Comparison of ENCODE assay signal across 12 mouse cellular contexts in genomic region chr2:52873276-52874063, GRCm38 (mm10). TPM values are rescaled to one million over a fixed set of nuclear protein-coding genes. Genes with fewer than 3 reads are reported as not detected.
DNase-seq lines count a peak whose midpoint lies in the region; ATAC-seq and TF ChIP-seq lines count a peak whose summit lies in the region.
"Had no signal": no experiment of that assay in that cellular context is flagged by ENCODE, and none has a peak within 500 bp of the region (broad histone marks: within the 10 kb centered on the region; RNA-seq: fewer than 3 reads in every experiment).

No protein-coding gene starts in this region.

- no peak overlapping the region for H3K9ac ChIP-seq in lung, embryonic 16.5 days (ENCODE audit: low read length)
- H3K9ac ChIP-seq in midbrain, embryonic 16.5 days (ENCODE audit: low read depth, low read length) = peak overlapping the region; percentile 38; the same call in 1 of the 2 replicates
- H3K9ac ChIP-seq: liver, embryonic 12.5 days had no signal

- peak; percentile 54 for ATAC-seq in lung, embryonic 16.5 days (ENCODE audit: low read depth)
- ATAC-seq in midbrain, embryonic 16.5 days = peak; percentile 27; the same call in 1 of the 2 replicates
- ATAC-seq: liver, embryonic 12.5 days had no signal

- H3K27ac ChIP-seq in lung, embryonic 16.5 days (ENCODE audit: low read length) = no peak overlapping the region
- no peak overlapping the region for H3K27ac ChIP-seq in layer of hippocampus, adult 2 months
- H3K27ac ChIP-seq in midbrain, embryonic 16.5 days (ENCODE audit: low read length) = peak overlapping the region; percentile 7; the same call in 1 of the 2 replicates
- H3K27ac ChIP-seq: liver, embryonic 12.5 days had no signal

- peak; percentile 21 for DNase-seq in embryo, embryonic 11 days
- no peak for DNase-seq in embryo, embryonic 10.5 days (ENCODE audit: low spot score)
- no peak for DNase-seq in lung, adult 2 months
- DNase-seq in layer of hippocampus, adult 2 months (ENCODE audit: low spot score in 2 of 2) = peak; percentile 36 to 59
- DNase-seq in testis, postnatal 10 days (ENCODE audit: low spot score) = no peak
- no peak for DNase-seq in ovary, postnatal 36 days (ENCODE audit: low spot score)
- DNase-seq: cerebellum, adult 11-12 months; gastrocnemius, postnatal 25 days; kidney, adult 8-10 months had no signal

- no peaks in the 10 kb centered on the region for H3K9me3 ChIP-seq in lung, embryonic 16.5 days (ENCODE audit: control insufficient read depth, low read length)
- H3K9me3 ChIP-seq in midbrain, embryonic 16.5 days (replicated peaks; ENCODE audit: control insufficient read depth, low read length, poor library complexity, severe bottlenecking) = no peaks in the 10 kb centered on the region
- H3K9me3 ChIP-seq: liver, embryonic 12.5 days had no signal

- no peaks in the 10 kb centered on the region for H3K36me3 ChIP-seq in lung, embryonic 16.5 days (ENCODE audit: control insufficient read depth, insufficient read depth, low read length)
- no peaks in the 10 kb centered on the region for H3K36me3 ChIP-seq in midbrain, embryonic 16.5 days (ENCODE audit: control insufficient read depth, insufficient read depth, low read length)
- H3K36me3 ChIP-seq: liver, embryonic 12.5 days had no signal

- peak overlapping the region; percentile 24; the same call in 1 of the 2 replicates for H3K4me2 ChIP-seq in lung, embryonic 16.5 days (ENCODE audit: low read depth, low read length)
- no peak overlapping the region; the same call in 1 of the 2 replicates for H3K4me2 ChIP-seq in midbrain, embryonic 16.5 days (ENCODE audit: low read length)
- H3K4me2 ChIP-seq: liver, embryonic 12.5 days had no signal

- 42% methylated on average over 18 of the region's 18 CpGs for WGBS in lung, embryonic 16.5 days
- 48% methylated on average over 18 of the region's 18 CpGs for WGBS in lung, adult 2 months
- 52% methylated on average over 18 of the region's 18 CpGs for WGBS in midbrain, embryonic 16.5 days

- no peak overlapping the region for H3K4me3 ChIP-seq in lung, embryonic 16.5 days (ENCODE audit: low read length)
- no peak overlapping the region for H3K4me3 ChIP-seq in lung, adult 2 months (replicated peaks; ENCODE audit: extremely low read depth, low read depth, low read length)
- no peak overlapping the region for H3K4me3 ChIP-seq in layer of hippocampus, adult 2 months
- H3K4me3 ChIP-seq in midbrain, embryonic 16.5 days (ENCODE audit: low read depth, low read length) = no peak overlapping the region
- H3K4me3 ChIP-seq: liver, embryonic 12.5 days had no signal

- no peak for TF ChIP-seq POLR2A in lung, adult 2 months (IDR thresholded peaks at IDR 0.05; ENCODE audit: borderline replicate concordance, extremely low read depth, low read depth, low read length)

- H3K4me1 ChIP-seq in lung, embryonic 16.5 days (replicated peaks; ENCODE audit: control insufficient read depth, insufficient read depth, low read length) = peaks cover 9% of the 10 kb centered on the region
- peaks cover 9% of the 10 kb centered on the region for H3K4me1 ChIP-seq in lung, adult 2 months (ENCODE audit: control insufficient read depth, insufficient read depth, low read length)
- peaks cover 12% of the 10 kb centered on the region for H3K4me1 ChIP-seq in midbrain, embryonic 16.5 days (ENCODE audit: control insufficient read depth, insufficient read depth, low read length)

- no peaks in the 10 kb centered on the region for H3K27me3 ChIP-seq in lung, embryonic 16.5 days (ENCODE audit: control insufficient read depth, insufficient read depth, low read depth, low read length)
- no peaks in the 10 kb centered on the region for H3K27me3 ChIP-seq in midbrain, embryonic 16.5 days (ENCODE audit: control insufficient read depth, insufficient read depth, low read depth, low read length)
- H3K27me3 ChIP-seq: liver, embryonic 12.5 days had no signal

- TF ChIP-seq CTCF in lung, adult 2 months (IDR thresholded peaks at IDR 0.05; ENCODE audit: insufficient read depth, low read length) = no peak
- no peak for TF ChIP-seq CTCF in layer of hippocampus, adult 2 months (conservative IDR thresholded peaks at IDR 0.05)

RNA-seq across cellular contexts. Expression of gene Fmnl2, which starts 15.8 kb away (rescaled TPM):
- polyA plus RNA-seq in lung, embryonic 16.5 days (2015; fragmentation: Nextera tagmentation; extraction: Ambion mirVana) = 2.4 and 2.5 TPM in 2 replicates
- 3.9 and 4.8 TPM in 2 replicates for polyA plus RNA-seq in lung, adult 2 months (2012; rRNA removed)
- total RNA-seq in layer of hippocampus, adult 2 months (2021) = 10 to 100 TPM; 42.4 to 44.0 TPM
- 7.6 and 9.4 TPM in 2 replicates for polyA plus RNA-seq in midbrain, embryonic 16.5 days (2015; fragmentation: Nextera tagmentation; extraction: Ambion mirVana)

Comparison
In these comparisons a context has a peak if more than half of its experiments do, and no peak if none do; other contexts are left out.
1. DNase-seq: peak in embryo, embryonic 11 days (single experiment) and layer of hippocampus, adult 2 months (2 of 2); none in embryo, embryonic 10.5 days (single experiment), lung, adult 2 months (single experiment), testis, postnatal 10 days (single experiment) and ovary, postnatal 36 days (single experiment).